Mouse (Mus musculus): Measurements from ENCODE around the gene Olfr796. TPM values are rescaled to one million over a fixed set of nuclear protein-coding genes. Genes with fewer than 3 reads are reported as not detected.

Gene Olfr796
- polyA plus RNA-seq (2011; ENCODE audit: insufficient read length, low read depth, missing spikeins) = not detected in 2 replicates

GRCm38 (mm10) chr10:129612470-129612869 is at the start of gene Olfr796:
Gene Olfr796, minus strand, starts transcription at chr10:129612570.
- H3K4me3 ChIP-seq (ENCODE audit: insufficient read depth, low read length) = no peak within 1 kb of the TSS
- no peak for TF ChIP-seq POLR2A (IDR thresholded peaks at IDR 0.05; ENCODE audit: low read depth, low read length)
- no peak for TF ChIP-seq CTCF (IDR thresholded peaks at IDR 0.05; ENCODE audit: borderline replicate concordance, insufficient read depth, low read length)
- H3K27ac ChIP-seq (ENCODE audit: insufficient read depth, low read length) = no peak within 1 kb of the TSS
- H3K4me1 ChIP-seq (ENCODE audit: control insufficient read depth, insufficient read depth, low read length) = no peaks in the 10 kb centered on the region

- TF ChIP-seq POLR2A (IDR thresholded peaks at IDR 0.05; ENCODE audit: low read depth, low read length) (no peak), CTCF (IDR thresholded peaks at IDR 0.05; ENCODE audit: borderline replicate concordance, insufficient read depth, low read length) (no peak)
- no peak within 1 kb of the TSS for H3K4me3 ChIP-seq (ENCODE audit: insufficient read depth, low read length)
- no peak within 1 kb of the TSS for H3K27ac ChIP-seq (ENCODE audit: insufficient read depth, low read length)
- no peaks in the 10 kb centered on the region for H3K4me1 ChIP-seq (ENCODE audit: control insufficient read depth, insufficient read depth, low read length)
These were observed 45.0 kb upstream of the Olfr796 start, which contains the start of gene Olfr800 for GRCm38 (mm10) chr10:129657394-129657793. Gene Olfr800, plus strand, starts transcription at chr10:129657694.

GRCm38 (mm10) chr10:129651763-129652162 is 39.4 kb upstream of the Olfr796 start:
- TF ChIP-seq CTCF (IDR thresholded peaks at IDR 0.05; ENCODE audit: borderline replicate concordance, insufficient read depth, low read length) = no peak
- H3K4me3 ChIP-seq (ENCODE audit: insufficient read depth, low read length) = no peak overlapping the region
- no peak overlapping the region for H3K27ac ChIP-seq (ENCODE audit: insufficient read depth, low read length)
- no peaks in the 10 kb centered on the region for H3K4me1 ChIP-seq (ENCODE audit: control insufficient read depth, insufficient read depth, low read length)

- TF ChIP-seq POLR2A (IDR thresholded peaks at IDR 0.05; ENCODE audit: low read depth, low read length) (no peak), CTCF (IDR thresholded peaks at IDR 0.05; ENCODE audit: borderline replicate concordance, insufficient read depth, low read length) (no peak)
- Histone ChIP-seq H3K27ac (ENCODE audit: insufficient read depth, low read length) (no peak within 1 kb of the TSS), H3K4me3 (ENCODE audit: insufficient read depth, low read length) (no peak within 1 kb of the TSS), H3K4me1 (ENCODE audit: control insufficient read depth, insufficient read depth, low read length) (no peaks in the 10 kb centered on the region)
These were observed 24.8 kb upstream of the Olfr796 start, which contains the start of gene Olfr799 for GRCm38 (mm10) chr10:129637184-129637583. Gene Olfr799, plus strand, starts transcription at chr10:129637484.

GRCm38 (mm10) chr10:129627834-129628233 is 15.5 kb upstream of the Olfr796 start, which contains the start of gene Olfr798:
Gene Olfr798, minus strand, starts transcription at chr10:129627934.
- Histone ChIP-seq H3K4me3 (ENCODE audit: insufficient read depth, low read length) (no peak within 1 kb of the TSS), H3K27ac (ENCODE audit: insufficient read depth, low read length) (no peak within 1 kb of the TSS), H3K4me1 (ENCODE audit: control insufficient read depth, insufficient read depth, low read length) (no peaks in the 10 kb centered on the region)
- TF ChIP-seq CTCF (IDR thresholded peaks at IDR 0.05; ENCODE audit: borderline replicate concordance, insufficient read depth, low read length) (no peak), POLR2A (IDR thresholded peaks at IDR 0.05; ENCODE audit: low read depth, low read length) (no peak)

GRCm38 (mm10) chr10:129623251-129623650 is 10.9 kb upstream of the Olfr796 start:
- TF ChIP-seq CTCF (IDR thresholded peaks at IDR 0.05; ENCODE audit: borderline replicate concordance, insufficient read depth, low read length) (no peak), POLR2A (IDR thresholded peaks at IDR 0.05; ENCODE audit: low read depth, low read length) (no peak)
- Histone ChIP-seq H3K4me3 (ENCODE audit: insufficient read depth, low read length) (no peak overlapping the region), H3K27ac (ENCODE audit: insufficient read depth, low read length) (no peak overlapping the region), H3K4me1 (ENCODE audit: control insufficient read depth, insufficient read depth, low read length) (no peaks in the 10 kb centered on the region)

- TF ChIP-seq POLR2A (IDR thresholded peaks at IDR 0.05; ENCODE audit: low read depth, low read length) (no peak), CTCF (IDR thresholded peaks at IDR 0.05; ENCODE audit: borderline replicate concordance, insufficient read depth, low read length) (no peak)
- Histone ChIP-seq H3K4me1 (ENCODE audit: control insufficient read depth, insufficient read depth, low read length) (no peaks in the 10 kb centered on the region), H3K4me3 (ENCODE audit: insufficient read depth, low read length) (no peak overlapping the region), H3K27ac (ENCODE audit: insufficient read depth, low read length) (no peak overlapping the region)
These were observed 9.4 kb upstream of the Olfr796 start for GRCm38 (mm10) chr10:129621724-129622123.

GRCm38 (mm10) chr10:129577066-129577465 is 35.3 kb downstream of the Olfr796 start:
- no peaks in the 10 kb centered on the region for H3K4me1 ChIP-seq (ENCODE audit: control insufficient read depth, insufficient read depth, low read length)
- H3K4me3 ChIP-seq (ENCODE audit: insufficient read depth, low read length) = no peak overlapping the region
- H3K27ac ChIP-seq (ENCODE audit: insufficient read depth, low read length) = no peak overlapping the region
- no peak for TF ChIP-seq POLR2A (IDR thresholded peaks at IDR 0.05; ENCODE audit: low read depth, low read length)
- no peak for TF ChIP-seq CTCF (IDR thresholded peaks at IDR 0.05; ENCODE audit: borderline replicate concordance, insufficient read depth, low read length)

GRCm38 (mm10) chr10:129567355-129567754 is 45.0 kb downstream of the Olfr796 start, which contains the start of gene Olfr794:
Gene Olfr794, plus strand, starts transcription at chr10:129567655.
- H3K4me3 ChIP-seq (ENCODE audit: insufficient read depth, low read length) = no peak within 1 kb of the TSS
- no peak for TF ChIP-seq CTCF (IDR thresholded peaks at IDR 0.05; ENCODE audit: borderline replicate concordance, insufficient read depth, low read length)
- TF ChIP-seq POLR2A (IDR thresholded peaks at IDR 0.05; ENCODE audit: low read depth, low read length) = no peak
- H3K27ac ChIP-seq (ENCODE audit: insufficient read depth, low read length) = no peak within 1 kb of the TSS
- H3K4me1 ChIP-seq (ENCODE audit: control insufficient read depth, insufficient read depth, low read length) = no peaks in the 10 kb centered on the region

Other genes with a start within 250 kb of the Olfr796 start
- not detected in 2 replicates for gene Olfr784, start 228.5 kb downstream of the Olfr796 start, polyA plus RNA-seq (2011; ENCODE audit: insufficient read length, low read depth, missing spikeins)
- not detected in 2 replicates for gene Olfr785, start 207.1 kb downstream of the Olfr796 start, polyA plus RNA-seq (2011; ENCODE audit: insufficient read length, low read depth, missing spikeins)
- not detected in 2 replicates for gene Olfr786, start 185.3 kb downstream of the Olfr796 start, polyA plus RNA-seq (2011; ENCODE audit: insufficient read length, low read depth, missing spikeins)
- not detected in 2 replicates for gene Olfr787, start 150.7 kb downstream of the Olfr796 start, polyA plus RNA-seq (2011; ENCODE audit: insufficient read length, low read depth, missing spikeins)
- gene Olfr788, start 141.6 kb downstream of the Olfr796 start, polyA plus RNA-seq (2011; ENCODE audit: insufficient read length, low read depth, missing spikeins) = not detected in 2 replicates
- not detected in 2 replicates for gene Olfr789, start 127.8 kb downstream of the Olfr796 start, polyA plus RNA-seq (2011; ENCODE audit: insufficient read length, low read depth, missing spikeins)
- gene Olfr790, start 114.1 kb downstream of the Olfr796 start, polyA plus RNA-seq (2011; ENCODE audit: insufficient read length, low read depth, missing spikeins) = not detected in 2 replicates
- gene Olfr791, start 90.8 kb downstream of the Olfr796 start, polyA plus RNA-seq (2011; ENCODE audit: insufficient read length, low read depth, missing spikeins) = not detected in 2 replicates
- not detected in 2 replicates for gene Olfr792, start 73.4 kb downstream of the Olfr796 start, polyA plus RNA-seq (2011; ENCODE audit: insufficient read length, low read depth, missing spikeins)
- not detected in 2 replicates for gene Olfr794, start 44.9 kb downstream of the Olfr796 start, polyA plus RNA-seq (2011; ENCODE audit: insufficient read length, low read depth, missing spikeins)
- gene Olfr798, start 15.4 kb upstream of the Olfr796 start, polyA plus RNA-seq (2011; ENCODE audit: insufficient read length, low read depth, missing spikeins) = not detected in 2 replicates
- gene Olfr799, start 24.9 kb upstream of the Olfr796 start, polyA plus RNA-seq (2011; ENCODE audit: insufficient read length, low read depth, missing spikeins) = not detected in 2 replicates
- gene Olfr800, start 45.1 kb upstream of the Olfr796 start, polyA plus RNA-seq (2011; ENCODE audit: insufficient read length, low read depth, missing spikeins) = not detected in 2 replicates
- gene Olfr801, start 61.3 kb upstream of the Olfr796 start, polyA plus RNA-seq (2011; ENCODE audit: insufficient read length, low read depth, missing spikeins) = not detected in 2 replicates
- gene Olfr802, start 75.6 kb upstream of the Olfr796 start, polyA plus RNA-seq (2011; ENCODE audit: insufficient read length, low read depth, missing spikeins) = not detected in 2 replicates
- gene Olfr803, start 81.7 kb upstream of the Olfr796 start, polyA plus RNA-seq (2011; ENCODE audit: insufficient read length, low read depth, missing spikeins) = not detected in 2 replicates
- not detected in 2 replicates for gene Olfr804, start 90.6 kb upstream of the Olfr796 start, polyA plus RNA-seq (2011; ENCODE audit: insufficient read length, low read depth, missing spikeins)
- gene Olfr805, start 116.8 kb upstream of the Olfr796 start, polyA plus RNA-seq (2011; ENCODE audit: insufficient read length, low read depth, missing spikeins) = not detected in 2 replicates
- gene Olfr806, start 129.4 kb upstream of the Olfr796 start, polyA plus RNA-seq (2011; ENCODE audit: insufficient read length, low read depth, missing spikeins) = not detected in 2 replicates
- not detected in 2 replicates for gene Olfr807, start 145.2 kb upstream of the Olfr796 start, polyA plus RNA-seq (2011; ENCODE audit: insufficient read length, low read depth, missing spikeins)
- gene Olfr808, start 152.9 kb upstream of the Olfr796 start, polyA plus RNA-seq (2011; ENCODE audit: insufficient read length, low read depth, missing spikeins) = not detected in 2 replicates
- gene Olfr809, start 162.1 kb upstream of the Olfr796 start, polyA plus RNA-seq (2011; ENCODE audit: insufficient read length, low read depth, missing spikeins) = not detected in 2 replicates
- gene Olfr810, start 182.3 kb upstream of the Olfr796 start, polyA plus RNA-seq (2011; ENCODE audit: insufficient read length, low read depth, missing spikeins) = not detected in 2 replicates
- gene Olfr811, start 191.8 kb upstream of the Olfr796 start, polyA plus RNA-seq (2011; ENCODE audit: insufficient read length, low read depth, missing spikeins) = not detected in 2 replicates
- gene Olfr812, start 233.5 kb upstream of the Olfr796 start, polyA plus RNA-seq (2011; ENCODE audit: insufficient read length, low read depth, missing spikeins) = not detected in 2 replicates
- gene Olfr813, start 242.8 kb upstream of the Olfr796 start, polyA plus RNA-seq (2011; ENCODE audit: insufficient read length, low read depth, missing spikeins) = not detected in 2 replicates

Measured in embryonic fibroblast, embryonic 13.5 days (primary cell).